Mouse (Mus musculus) forebrain, embryonic 14.5 days (tissue): ENCODE measurements around the gene Grtp1. TPM values are rescaled to one million over a fixed set of nuclear protein-coding genes. Genes with fewer than 3 reads are reported as not detected.
A peak's percentile ranks its signal among the peaks of the same experiment; 100 is the strongest.

Experiments
- ATAC-seq: fragments of 200-750 bp; cut with Nextera tagmentation; 2 replicates; pipeline ENCODE4 v1.8.0; 2017; ENCODE audit warnings: mild to moderate bottlenecking, moderate library complexity
- DNase-seq: peaks from one replicate; pipeline ENCODE4 v3.0.0-alpha.2; 2015; ENCODE audit warnings: low spot score
- H3K27ac ChIP-seq: fragments of 300-500 bp; sonication (generic); 2 replicates; pipeline ENCODE4 v1.5.1; 2014; ENCODE audit warnings: low read depth, mild to moderate bottlenecking, control low read depth, low read length, moderate library complexity
- H3K27me3 ChIP-seq: fragments of 300-500 bp; sonication (generic); replicated peaks from 2 replicates; pipeline ENCODE4 v1.6.1; 2014; ENCODE audit warnings: low read length, control low read depth, mixed read lengths; ENCODE audit not compliant: control insufficient read depth, insufficient read depth
- H3K36me3 ChIP-seq: fragments of 300-500 bp; sonication (generic); 2 replicates; pipeline ENCODE4 v1.6.1; 2014; ENCODE audit warnings: low read length, control low read depth; ENCODE audit not compliant: control insufficient read depth, insufficient read depth
- H3K4me1 ChIP-seq: fragments of 300-500 bp; sonication (generic); 2 replicates; pipeline ENCODE4 v1.6.1; 2014; ENCODE audit warnings: antibody characterized with exemption, low read length, control low read depth; ENCODE audit not compliant: control insufficient read depth, insufficient read depth
- H3K4me2 ChIP-seq: fragments of 300-500 bp; sonication (generic); 2 replicates; pipeline ENCODE4 v1.6.1; 2014; ENCODE audit warnings: mild to moderate bottlenecking, control low read depth, low read length
- H3K4me3 ChIP-seq: fragments of 300-500 bp; sonication (generic); 2 replicates; pipeline ENCODE4 v1.5.1; 2014; ENCODE audit warnings: low read depth, low read length, control low read depth
- H3K9ac ChIP-seq: fragments of 300-500 bp; sonication (generic); 2 replicates; pipeline ENCODE4 v1.6.1; 2014; ENCODE audit warnings: mild to moderate bottlenecking, low read length, control low read depth, moderate library complexity
- H3K9me3 ChIP-seq: fragments of 300-500 bp; sonication (generic); replicated peaks from 2 replicates; pipeline ENCODE4 v1.6.1; 2016; ENCODE audit warnings: low read length, control low read depth, mixed read lengths; ENCODE audit not compliant: control insufficient read depth
- WGBS: fragments of 180-500 bp; shearing (Covaris S2); extraction: QIAGEN DNeasy Blood & Tissue Kit; methylation state at CpG from one replicate; pipeline ENCODE4 v1.1.7; 2014; 5-methylcytosine and 5-hydroxymethylcytosine counted together
- polyA plus RNA-seq: library from polyadenylated mRNA; unstranded; fragments of >200 nt; fragmentation: Nextera tagmentation; extraction: Ambion mirVana; gene quantifications from 2 replicates; pipeline ENCODE4 v1.2.1, GENCODE M21; 2014

The Grtp1 gene
- polyA plus RNA-seq, result 25.8 and 27.6 TPM in 2 replicates

DNA sequence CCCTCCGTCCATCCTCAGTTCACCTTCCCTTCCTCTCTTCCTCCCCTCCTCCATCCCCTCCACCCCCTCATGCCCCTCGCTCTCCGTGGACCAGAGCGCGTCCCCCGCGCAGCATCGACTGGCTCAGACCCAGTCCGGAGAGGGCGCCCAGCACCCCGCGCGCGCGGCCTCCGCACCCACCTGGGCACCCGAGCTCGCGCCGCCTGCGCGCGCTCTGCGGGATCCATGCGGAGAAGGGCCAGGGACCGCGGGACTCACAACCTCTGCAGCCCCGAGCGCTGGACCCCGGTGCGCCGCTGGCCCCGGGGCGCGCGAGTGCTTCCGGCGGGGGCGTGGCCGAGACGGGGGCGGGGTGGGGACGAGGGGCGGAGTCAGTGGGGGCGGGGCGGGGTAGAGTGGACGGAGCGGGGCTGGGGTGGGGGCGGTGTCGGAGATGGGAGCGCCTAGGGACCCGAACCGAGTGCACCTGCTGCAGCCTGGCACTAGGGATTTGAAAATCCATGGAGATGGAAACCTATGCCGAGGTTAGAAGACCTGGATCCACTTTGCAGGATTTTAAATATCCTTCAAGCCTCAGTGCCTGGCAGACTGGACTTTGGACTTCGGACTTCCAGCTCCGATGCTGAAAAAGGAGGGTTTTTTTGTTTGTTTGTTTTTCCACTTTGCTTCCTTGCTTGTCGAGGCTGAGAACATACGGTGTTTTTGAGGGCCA is at the start of gene Grtp1:
Grtp1 (minus strand) TSS at position 320 of the 712 bp plus-strand sequence.
- peak within 1 kb of the TSS; percentile 78 for H3K4me3 ChIP-seq
- H3K4me1 ChIP-seq, result peaks cover 9% of the 10 kb centered on the region; the same call in 1 of the 2 replicates
- under 1% methylated on average over 58 of the region's 58 CpGs for WGBS
- peak within 1 kb of the TSS; percentile 75 for H3K9ac ChIP-seq
- no peaks in the 10 kb centered on the region for H3K9me3 ChIP-seq
- DNase-seq (peak; percentile 46), ATAC-seq (peak; percentile 81)
- H3K4me2 ChIP-seq, result peak within 1 kb of the TSS; percentile 85
- peaks cover 24% of the 10 kb centered on the region for H3K27me3 ChIP-seq
- H3K36me3 ChIP-seq, result 0 out of 2 replicates have a peak, but pooled peaks cover 4% of the 10 kb centered on the region
- H3K27ac ChIP-seq, result no peak within 1 kb of the TSS

DNA sequence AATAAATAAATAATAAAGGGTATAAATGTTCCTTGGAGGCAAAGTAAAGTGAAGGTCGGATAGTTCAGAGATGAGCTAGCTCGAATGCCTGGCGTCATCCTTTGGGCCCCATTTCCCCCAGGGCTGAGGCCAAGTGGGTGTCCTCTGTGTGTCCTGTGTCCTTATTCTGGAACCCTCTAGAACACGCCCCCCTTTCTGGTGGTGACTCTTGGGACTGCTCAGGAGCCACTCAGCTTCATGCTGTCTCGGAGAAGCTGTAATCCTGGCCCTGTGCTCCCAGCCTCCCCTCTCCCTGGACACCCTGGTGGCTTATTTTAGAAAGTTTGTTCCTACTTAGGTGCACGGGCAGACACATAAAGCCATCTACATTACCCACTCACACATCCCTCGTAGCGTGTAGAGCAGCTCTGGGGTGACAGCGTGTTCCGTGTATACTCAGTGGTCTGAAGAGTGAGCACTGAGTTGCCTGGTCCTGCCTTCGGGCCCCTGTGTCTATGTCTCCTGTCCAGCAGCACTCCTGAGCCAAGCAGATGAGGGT is 44.0 kb upstream of the Grtp1 start:
- H3K4me3 ChIP-seq, result no peak overlapping the region
- no peaks in the 10 kb centered on the region for H3K27me3 ChIP-seq
- 91% methylated on average over 11 of the region's 11 CpGs for WGBS
- H3K4me2 ChIP-seq, result no peak overlapping the region
- no peaks in the 10 kb centered on the region for H3K4me1 ChIP-seq
- DNase-seq, result no peak
- no peaks in the 10 kb centered on the region for H3K9me3 ChIP-seq
- no peaks in the 10 kb centered on the region for H3K36me3 ChIP-seq
- H3K9ac ChIP-seq, result no peak overlapping the region
- no peak overlapping the region for H3K27ac ChIP-seq
- ATAC-seq, result no peak

DNA sequence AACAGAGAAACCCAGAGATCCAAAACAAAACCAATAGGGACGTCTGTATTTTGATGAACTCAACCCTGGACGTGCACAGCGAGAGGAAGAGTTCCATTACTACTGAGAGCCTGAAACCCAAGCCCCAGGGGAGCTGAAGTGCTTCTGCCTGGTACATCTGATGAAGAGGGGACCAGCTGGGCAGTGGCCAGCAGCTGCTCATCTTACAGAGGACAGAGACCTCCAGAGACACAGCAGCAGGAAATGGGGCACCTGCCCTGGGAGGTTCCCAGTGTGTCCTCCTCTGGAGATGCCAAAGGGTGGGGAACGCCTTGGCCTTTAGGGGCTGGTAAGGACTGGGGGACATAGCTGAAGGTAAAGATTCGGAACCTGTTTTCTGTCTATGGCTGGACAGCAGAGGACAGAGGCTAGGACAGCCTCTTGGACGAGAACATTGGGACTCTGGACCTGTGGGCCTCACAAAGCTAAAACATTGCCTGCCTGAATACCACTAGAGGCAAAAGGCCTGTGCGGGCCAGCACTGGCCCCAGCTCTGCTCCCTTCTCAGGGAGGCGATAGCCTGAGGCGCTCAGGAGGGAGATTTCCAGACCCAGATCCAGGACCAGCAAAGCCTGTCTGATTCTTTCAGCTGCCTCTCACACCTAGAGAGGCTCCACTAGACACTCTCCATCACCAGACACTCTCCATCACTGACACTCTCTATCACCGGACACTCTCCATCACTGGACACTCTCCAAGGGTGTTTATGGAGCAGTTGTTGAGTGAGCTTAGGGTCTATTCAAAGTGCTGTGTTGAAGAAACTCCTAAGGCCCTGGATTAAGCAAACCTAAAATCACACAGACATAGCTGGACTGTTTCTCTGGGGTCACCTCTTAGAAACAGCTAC is 42.8 kb upstream of the Grtp1 start:
- H3K4me3 ChIP-seq, result no peak overlapping the region
- no peak overlapping the region for H3K9ac ChIP-seq
- H3K9me3 ChIP-seq, result no peaks in the 10 kb centered on the region
- H3K4me1 ChIP-seq, result no peaks in the 10 kb centered on the region
- H3K27ac ChIP-seq, result no peak overlapping the region
- H3K27me3 ChIP-seq, result no peaks in the 10 kb centered on the region
- H3K36me3 ChIP-seq, result no peaks in the 10 kb centered on the region
- DNase-seq (no peak), ATAC-seq (no peak)
- WGBS, result 82% methylated on average over 10 of the region's 10 CpGs
- H3K4me2 ChIP-seq, result no peak overlapping the region

DNA sequence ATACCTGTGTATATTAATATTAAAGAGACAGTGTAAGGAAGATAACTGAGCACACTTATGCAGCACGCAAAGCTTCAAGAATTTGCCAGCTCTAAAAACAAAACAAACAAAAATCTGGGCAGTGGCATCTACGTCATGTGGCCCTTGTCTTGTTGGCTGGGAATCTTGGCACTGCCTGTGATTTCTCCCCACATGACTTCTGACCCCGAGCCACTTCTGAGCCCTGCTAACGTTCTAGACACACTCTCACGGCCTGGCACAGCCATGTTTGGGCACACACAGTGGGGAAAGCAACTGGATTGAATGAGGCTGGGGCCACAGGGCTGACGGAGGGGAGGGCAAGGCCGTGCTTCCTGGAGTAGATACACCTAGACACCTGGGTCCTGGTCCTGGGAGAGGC is 40.3 kb upstream of the Grtp1 start:
- Histone ChIP-seq H3K9me3 (no peaks in the 10 kb centered on the region), H3K4me1 (no peaks in the 10 kb centered on the region), H3K27me3 (no peaks in the 10 kb centered on the region), H3K4me3 (no peak overlapping the region), H3K9ac (no peak overlapping the region), H3K36me3 (no peaks in the 10 kb centered on the region), H3K27ac (no peak overlapping the region), H3K4me2 (no peak overlapping the region)
- no peak for DNase-seq
- no peak for ATAC-seq
- WGBS, result 86% methylated on average over 7 of the region's 7 CpGs

DNA sequence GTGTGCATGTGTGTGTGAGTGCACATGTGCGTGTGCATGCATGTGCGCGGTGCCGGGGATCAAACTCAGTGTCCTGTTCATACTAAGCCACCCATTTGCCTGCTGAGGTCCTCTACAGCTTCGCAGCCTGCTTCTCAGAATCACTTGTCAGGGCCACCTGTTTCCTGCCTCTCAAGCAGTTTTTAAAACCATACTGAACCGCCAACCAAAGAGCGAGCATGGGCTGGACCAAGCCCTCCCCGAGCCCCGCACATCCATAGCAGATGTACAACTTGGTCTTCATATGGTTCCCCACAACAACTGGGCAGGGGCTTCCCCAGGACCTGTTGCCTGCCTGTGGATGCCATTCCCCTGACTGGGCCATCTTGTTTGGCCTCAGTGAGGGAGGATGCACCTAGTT is 39.6 kb upstream of the Grtp1 start:
- 95% methylated on average over 9 of the region's 9 CpGs for WGBS
- DNase-seq, result no peak

DNA sequence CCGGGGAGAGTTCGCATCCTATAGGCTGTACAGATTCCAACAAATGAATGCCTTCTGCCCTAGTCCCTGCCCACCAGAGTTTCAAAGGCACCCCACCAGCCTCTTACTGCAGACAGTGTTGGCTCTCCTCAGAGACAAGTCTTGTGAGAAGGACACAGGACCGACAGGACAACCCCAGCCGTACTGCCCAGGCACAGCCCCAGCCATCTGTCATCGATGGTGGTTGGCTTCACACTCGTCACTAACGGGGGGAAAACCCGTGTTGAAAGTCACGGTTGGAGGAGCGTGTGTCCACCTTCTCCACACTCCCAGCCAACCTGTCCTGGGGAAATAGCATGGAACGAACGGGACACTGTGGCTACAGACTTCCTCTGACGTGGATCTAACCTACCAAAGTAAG is 34.4 kb upstream of the Grtp1 start:
- Histone ChIP-seq H3K27ac (no peak overlapping the region), H3K27me3 (no peaks in the 10 kb centered on the region), H3K9ac (no peak overlapping the region), H3K4me2 (no peak overlapping the region), H3K4me3 (no peak overlapping the region), H3K4me1 (no peaks in the 10 kb centered on the region), H3K9me3 (no peaks in the 10 kb centered on the region), H3K36me3 (no peaks in the 10 kb centered on the region)
- no peak for ATAC-seq
- DNase-seq, result no peak
- 92% methylated on average over 13 of the region's 13 CpGs for WGBS

More for the DNA sequence above, 39.6 kb upstream of the Grtp1 start:
- H3K27me3 ChIP-seq, result no peaks in the 10 kb centered on the region
- H3K4me3 ChIP-seq, result no peak overlapping the region
- H3K27ac ChIP-seq, result no peak overlapping the region
- no peaks in the 10 kb centered on the region for H3K4me1 ChIP-seq
- ATAC-seq, result no peak
- no peak overlapping the region for H3K4me2 ChIP-seq
- no peaks in the 10 kb centered on the region for H3K36me3 ChIP-seq
- no peak overlapping the region for H3K9ac ChIP-seq
- no peaks in the 10 kb centered on the region for H3K9me3 ChIP-seq

DNA sequence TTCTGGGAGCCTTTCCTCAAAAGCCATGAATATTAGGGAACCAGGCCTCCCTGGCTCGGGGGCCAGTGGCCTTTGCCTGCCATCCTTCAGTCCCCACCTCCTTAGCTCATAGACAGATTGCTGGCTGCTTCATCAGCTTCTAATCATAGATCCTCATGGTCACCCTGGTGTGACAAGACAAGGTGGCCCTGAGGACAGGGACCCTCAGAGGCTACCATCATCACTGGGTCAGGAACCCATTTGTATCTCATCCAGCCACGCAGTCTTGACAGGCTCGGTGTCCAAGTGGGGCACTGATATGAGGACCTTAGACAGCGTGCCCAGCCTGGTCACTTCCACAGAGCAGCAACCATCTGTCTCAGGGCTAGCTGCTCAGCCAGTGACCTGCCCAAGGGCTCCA is 30.1 kb upstream of the Grtp1 start:
- Histone ChIP-seq H3K36me3 (no peaks in the 10 kb centered on the region), H3K4me1 (no peaks in the 10 kb centered on the region), H3K9ac (no peak overlapping the region), H3K27ac (no peak overlapping the region), H3K4me2 (no peak overlapping the region), H3K9me3 (no peaks in the 10 kb centered on the region), H3K27me3 (no peaks in the 10 kb centered on the region), H3K4me3 (no peak overlapping the region)
- no peak for ATAC-seq
- no peak for DNase-seq
- WGBS, result 86% methylated on average over 4 of the region's 4 CpGs

DNA sequence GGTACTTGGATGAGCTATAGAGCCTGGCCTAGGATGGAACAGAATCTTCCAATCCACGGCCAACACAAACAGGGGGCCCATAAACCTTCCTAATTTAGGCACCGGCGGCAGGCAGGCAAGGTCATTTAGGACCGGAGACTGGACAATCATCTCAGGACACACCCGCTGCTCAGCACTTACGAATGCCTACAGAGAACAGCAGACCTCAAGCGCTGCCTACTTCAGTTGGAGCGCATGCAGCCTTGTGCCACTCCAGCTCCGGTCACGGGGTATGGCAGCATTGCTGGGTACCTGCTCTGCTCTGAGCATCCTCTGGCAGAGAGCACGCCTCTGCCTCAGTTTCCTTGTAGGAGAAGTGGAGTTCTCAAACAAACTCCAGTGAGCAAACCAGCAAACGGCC is 29.4 kb upstream of the Grtp1 start:
- Histone ChIP-seq H3K4me1 (no peaks in the 10 kb centered on the region), H3K27me3 (no peaks in the 10 kb centered on the region), H3K9me3 (no peaks in the 10 kb centered on the region), H3K36me3 (no peaks in the 10 kb centered on the region), H3K4me3 (no peak overlapping the region), H3K4me2 (no peak overlapping the region), H3K27ac (no peak overlapping the region), H3K9ac (no peak overlapping the region)
- no peak for DNase-seq
- no peak for ATAC-seq
- 88% methylated on average over 12 of the region's 12 CpGs for WGBS
